Mouse (Mus musculus): Measurements from ENCODE around the gene Tff1.

Tff1 gene

GRCm38 (mm10) chr17:31165127-31165526 lies at the start of gene Tff1:
Gene Tff1 (minus strand): TSS chr17:31165277.
- DNase-seq (ENCODE audit: low read depth) = peak; percentile 31

- no peak for DNase-seq (ENCODE audit: low read depth)
Observed at GRCm38 (mm10) chr17:31211881-31212280, 46.8 kb upstream of the Tff1 start.

GRCm38 (mm10) chr17:31210299-31210698 lies 45.2 kb upstream of the Tff1 start:
- no peak for DNase-seq (ENCODE audit: low read depth)

- DNase-seq (ENCODE audit: low read depth) = no peak
Observed at GRCm38 (mm10) chr17:31209376-31209930, 44.4 kb upstream of the Tff1 start.

- peak; percentile 50 for DNase-seq (ENCODE audit: low read depth)
Observed at GRCm38 (mm10) chr17:31208654-31209053, 43.6 kb upstream of the Tff1 start.

- peak; percentile 83 for DNase-seq (ENCODE audit: low read depth)
Observed at GRCm38 (mm10) chr17:31207771-31208334, 42.8 kb upstream of the Tff1 start, which contains the start of gene Ubash3a. Gene Ubash3a (plus strand): TSS chr17:31207873.

- no peak for DNase-seq (ENCODE audit: low read depth)
Observed at GRCm38 (mm10) chr17:31198877-31199276, 33.8 kb upstream of the Tff1 start, which contains the start of gene Tmprss3. Gene Tmprss3 (minus strand): TSS chr17:31198977.

GRCm38 (mm10) chr17:31196283-31196682 lies 31.2 kb upstream of the Tff1 start:
- DNase-seq (ENCODE audit: low read depth) = peak; percentile 28

- DNase-seq (ENCODE audit: low read depth) = no peak
Observed at GRCm38 (mm10) chr17:31195207-31195606, 30.1 kb upstream of the Tff1 start.

GRCm38 (mm10) chr17:31193360-31193759 lies 28.3 kb upstream of the Tff1 start:
- no peak for DNase-seq (ENCODE audit: low read depth)

- DNase-seq (ENCODE audit: low read depth) = no peak
Observed at GRCm38 (mm10) chr17:31192663-31193062, 27.6 kb upstream of the Tff1 start.

GRCm38 (mm10) chr17:31191825-31192224 lies 26.7 kb upstream of the Tff1 start:
- DNase-seq (ENCODE audit: low read depth) = peak; percentile 47

GRCm38 (mm10) chr17:31187370-31187769 lies 22.3 kb upstream of the Tff1 start:
- DNase-seq (ENCODE audit: low read depth) = peak; percentile 82

- DNase-seq (ENCODE audit: low read depth) = no peak
Observed at GRCm38 (mm10) chr17:31184269-31184990, 19.4 kb upstream of the Tff1 start.

GRCm38 (mm10) chr17:31183180-31183974 lies 18.3 kb upstream of the Tff1 start:
- no peak for DNase-seq (ENCODE audit: low read depth)

- peak; percentile 84 for DNase-seq (ENCODE audit: low read depth)
Observed at GRCm38 (mm10) chr17:31181490-31181889, 16.4 kb upstream of the Tff1 start.

- DNase-seq (ENCODE audit: low read depth) = peak; percentile 76
Observed at GRCm38 (mm10) chr17:31176321-31176720, 11.2 kb upstream of the Tff1 start.

- no peak for DNase-seq (ENCODE audit: low read depth)
Observed at GRCm38 (mm10) chr17:31169796-31170195, 4.7 kb upstream of the Tff1 start.

- DNase-seq (ENCODE audit: low read depth) = no peak
Observed at GRCm38 (mm10) chr17:31163821-31164220, 1.3 kb downstream of the Tff1 start.

- DNase-seq (ENCODE audit: low read depth) = peak; percentile 67
Observed at GRCm38 (mm10) chr17:31162607-31163006, 2.5 kb downstream of the Tff1 start.

GRCm38 (mm10) chr17:31160291-31160690 lies 4.8 kb downstream of the Tff1 start:
- DNase-seq (ENCODE audit: low read depth) = no peak

- no peak for DNase-seq (ENCODE audit: low read depth)
Observed at GRCm38 (mm10) chr17:31157921-31158320, 7.2 kb downstream of the Tff1 start.
